Mouse (Mus musculus) ES-Bruce4 (cell line): Measurements from ENCODE around the gene 1810013L24Rik.

Experiments used
- CTCF ChIP-seq: IDR thresholded peaks from one replicate; pipeline ENCODE4 v1.8.1; 2011; ENCODE audit warnings: low read depth, low read length
- EP300 ChIP-seq: IDR thresholded peaks from 2 replicates; pipeline ENCODE4 v1.6.1; 2011; ENCODE audit warnings: low read depth, low read length; ENCODE audit not compliant: insufficient read depth
- POLR2A ChIP-seq: IDR thresholded peaks from one replicate; pipeline ENCODE4 v1.8.1; 2011; ENCODE audit warnings: low read length; ENCODE audit not compliant: insufficient read depth

DNA sequence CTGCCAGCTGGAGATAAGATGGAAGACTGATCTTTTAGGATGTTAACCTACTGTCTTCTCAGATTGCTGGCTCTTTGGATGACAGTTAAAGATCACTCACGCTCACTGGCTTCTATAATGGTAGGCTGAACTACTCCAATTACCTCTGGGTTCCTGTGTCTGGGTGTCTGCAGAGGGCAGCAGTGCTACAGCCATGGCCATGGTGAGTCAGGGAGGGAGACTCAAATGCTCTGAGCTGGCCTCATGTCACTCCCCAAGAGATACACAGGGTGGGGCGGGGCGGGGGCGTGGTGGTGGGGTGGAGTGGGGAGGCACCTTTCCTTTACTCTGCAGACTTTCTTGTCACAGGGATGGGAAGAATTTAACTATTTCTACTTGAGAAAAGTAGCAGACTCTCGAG, 42.1 kb downstream of the 1810013L24Rik start:
- no peak for TF ChIP-seq POLR2A
- peak; percentile 71 for TF ChIP-seq CTCF
- no peak for TF ChIP-seq EP300
